Mouse (Mus musculus): ENCODE measurements around the gene Rc3h2.

The Rc3h2 gene

DNA sequence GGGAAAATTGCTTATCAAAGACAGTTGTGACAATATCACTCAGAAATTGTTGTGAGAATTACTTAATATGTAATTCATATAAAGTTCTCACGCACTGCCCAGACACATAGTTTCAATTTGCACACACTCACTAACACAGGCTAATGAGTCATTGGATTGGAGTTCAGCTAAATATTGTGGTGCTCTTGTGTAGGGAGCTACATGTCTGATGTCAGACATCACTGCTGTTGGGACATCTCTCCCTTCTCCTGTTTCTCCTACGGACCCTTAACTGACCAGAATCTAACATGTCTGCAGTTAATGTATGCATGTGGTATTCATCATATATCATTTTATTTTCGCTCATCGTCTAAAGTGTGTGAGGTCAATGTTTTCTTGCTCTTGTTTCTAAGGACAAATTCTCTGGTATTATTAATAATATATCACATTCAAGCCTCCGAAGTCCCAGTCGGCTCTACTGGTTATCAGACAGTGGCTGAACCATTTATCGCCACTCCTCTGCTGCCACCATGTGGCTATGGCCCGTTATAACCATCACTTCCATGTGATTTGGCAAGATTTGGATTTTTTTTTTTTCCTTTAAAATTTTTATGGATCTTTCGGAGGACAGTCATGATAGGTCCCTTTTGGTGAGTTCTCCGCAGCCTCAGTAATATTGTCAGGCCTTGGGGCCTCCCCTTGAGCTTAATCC lies 84.1 kb downstream of the Rc3h2 start:
- in situ Hi-C loops (cut with MboI, MseI): loop anchor here (10.0 kb wide), 1 partner anchor 1114 kb away; no protein-coding TSS in a partner anchor

DNA sequence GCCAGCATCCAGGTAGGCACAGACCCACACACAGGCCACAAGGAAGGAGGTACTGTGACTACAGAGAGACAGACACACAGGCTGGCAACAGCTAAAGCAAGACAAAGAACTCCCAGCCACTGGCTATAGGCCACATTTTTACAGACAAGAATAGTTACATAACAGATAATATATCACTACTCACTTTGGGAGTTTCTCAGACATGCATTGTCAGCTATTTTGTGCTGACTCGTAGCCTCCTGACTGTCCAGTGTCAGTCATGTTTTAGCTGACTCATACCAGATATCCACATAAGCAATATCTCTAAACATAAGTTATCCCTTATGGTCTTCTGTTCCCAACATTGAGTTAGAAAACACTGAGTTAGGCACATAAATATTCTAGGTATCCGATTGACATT lies 89.4 kb downstream of the Rc3h2 start:
- in situ Hi-C loops (cut with MboI, MseI): loop anchor here (10.0 kb wide), 1 partner anchor 1109 kb away; no protein-coding TSS in a partner anchor

- in situ Hi-C loops (cut with MboI, MseI): no loop called here
Measured at GRCm38 (mm10) chr2:37326215-37326614, 96.5 kb downstream of the Rc3h2 start, which contains the start of gene Olfr368. Olfr368 (plus strand) TSS chr2:37326515.

Measured in T-helper 2 cell (primary cell).